Mouse (Mus musculus): ENCODE results near the gene Clspn. TPM values are rescaled to one million over a fixed set of nuclear protein-coding genes. Genes with fewer than 3 reads are reported as not detected.

Gene Clspn
- total RNA-seq (2014; rRNA removed) (0.28 and 0.40 TPM in 2 replicates), polyA plus RNA-seq (2012; rRNA removed) (0.05 and 0.15 TPM in 2 replicates)

DNA sequence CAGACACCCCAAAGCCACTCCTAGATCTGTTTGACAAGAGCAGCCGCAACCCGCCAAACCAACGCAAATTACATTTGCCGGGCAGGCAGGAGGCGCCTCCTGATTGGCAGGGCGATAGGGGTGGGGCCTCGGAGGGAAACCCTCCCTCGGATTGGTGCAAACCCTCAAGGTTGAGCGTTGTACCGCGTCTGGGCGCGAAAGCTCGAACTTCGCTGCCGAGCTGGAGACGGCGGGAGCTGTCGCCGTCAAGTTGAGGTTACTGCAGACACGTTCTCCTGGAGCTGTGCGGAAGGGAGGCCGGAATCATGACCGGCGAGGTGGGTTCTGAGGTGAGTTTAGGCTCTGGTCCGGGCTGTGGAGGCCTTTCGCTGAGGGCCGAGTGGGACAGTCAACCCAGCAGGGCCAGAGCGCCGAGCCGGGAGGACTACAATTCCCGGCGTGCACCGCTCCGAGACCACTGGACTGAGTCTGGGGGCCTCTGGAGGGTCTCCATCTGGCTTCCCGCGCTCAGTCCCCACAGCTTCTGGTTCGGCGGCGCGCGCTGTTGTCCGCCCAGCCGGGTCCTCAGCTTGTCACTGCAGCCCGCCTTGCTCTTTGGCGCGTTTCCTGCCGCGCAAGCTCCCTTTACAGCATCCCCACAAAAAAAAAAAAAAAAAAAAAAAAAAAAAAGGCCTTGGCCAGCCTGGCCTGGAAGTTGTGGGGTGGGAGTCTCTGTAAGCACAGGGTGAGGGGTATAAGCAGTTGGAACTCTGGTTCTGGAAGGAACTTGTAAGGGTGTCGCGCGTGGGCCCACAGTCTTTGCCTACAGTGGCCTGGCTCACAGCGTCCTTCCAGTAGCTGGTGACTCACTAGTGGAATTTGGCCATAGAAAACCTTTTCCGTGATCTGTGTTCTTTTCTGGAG lies at the start of gene Clspn:
Gene Clspn, plus strand, starts transcription at position 127 of the 903 bp plus-strand sequence.
- peak; percentile 62 for DNase-seq (ENCODE audit: extremely low read depth, low read depth, low spot score)
- Histone ChIP-seq H3K79me2 (ENCODE audit: control insufficient read depth, insufficient read depth, low read length) (no peaks in the 10 kb centered on the region), H3K4me1 (ENCODE audit: control insufficient read depth, insufficient read depth, low read length) (no peaks in the 10 kb centered on the region), H3K27me3 (ENCODE audit: control insufficient read depth, insufficient read depth, low read length) (no peaks in the 10 kb centered on the region), H3K27ac (replicated peaks; ENCODE audit: insufficient read depth, low read depth, low read length) (no peak within 1 kb of the TSS), H3K4me3 (ENCODE audit: insufficient read depth, low read depth, low read length) (peak within 1 kb of the TSS; percentile 90), H3K36me3 (ENCODE audit: control insufficient read depth, insufficient read depth, low read length) (no peaks in the 10 kb centered on the region), H3K9ac (ENCODE audit: low read depth, low read length) (peak within 1 kb of the TSS; percentile 61)
- TF ChIP-seq POLR2A (IDR thresholded peaks at IDR 0.05; ENCODE audit: extremely low read depth, insufficient read depth, low read length) (no peak), CTCF (IDR thresholded peaks at IDR 0.05; ENCODE audit: low read depth, low read length) (no peak)
- WGBS = 2% methylated on average over 54 of the region's 54 CpGs

DNA sequence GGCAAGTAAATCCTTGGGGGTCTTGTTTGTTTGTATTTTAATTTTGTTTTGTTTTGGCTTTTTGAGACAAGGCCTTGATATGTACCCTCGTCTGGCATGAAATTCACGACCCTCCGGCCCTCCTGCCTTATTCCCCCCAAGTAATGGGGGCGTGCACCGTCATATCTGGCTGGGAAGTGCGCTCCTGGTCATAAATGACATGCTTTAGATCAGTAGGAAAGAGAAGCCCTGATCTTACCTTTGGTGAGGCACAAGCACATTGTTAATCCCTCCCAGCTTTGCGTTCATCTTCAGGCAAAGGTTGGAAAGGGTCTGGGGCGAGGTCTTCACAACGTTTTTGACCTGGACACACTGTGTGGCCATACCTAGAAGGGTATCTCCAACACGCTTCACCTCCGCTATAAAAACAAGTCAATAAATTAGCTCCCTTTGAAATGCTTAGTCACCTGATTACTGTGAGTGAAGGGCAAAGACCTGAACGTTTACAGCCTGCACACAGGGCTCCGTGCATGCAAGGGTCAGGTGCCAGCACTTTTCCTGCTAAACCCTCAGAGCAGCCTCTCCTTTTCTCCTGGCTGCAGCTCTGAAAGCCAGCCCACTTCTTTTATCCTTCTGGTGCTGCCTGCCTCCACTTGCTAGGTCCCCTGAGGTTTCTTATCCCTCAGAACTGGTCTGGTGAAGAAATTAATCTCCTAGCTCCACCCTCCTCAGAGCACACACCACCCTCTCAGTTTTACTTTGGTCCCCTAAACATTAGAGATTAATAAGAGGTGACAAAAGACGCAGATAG lies 48.4 kb upstream of the Clspn start:
- 84% methylated on average over 14 of the region's 14 CpGs for WGBS
- no peak overlapping the region for H3K9ac ChIP-seq (ENCODE audit: low read depth, low read length)
- H3K36me3 ChIP-seq (ENCODE audit: control insufficient read depth, insufficient read depth, low read length) = peaks cover 18% of the 10 kb centered on the region
- no peak for DNase-seq (ENCODE audit: extremely low read depth, low read depth, low spot score)
- no peak overlapping the region for H3K27ac ChIP-seq (replicated peaks; ENCODE audit: insufficient read depth, low read depth, low read length)
- H3K4me1 ChIP-seq (ENCODE audit: control insufficient read depth, insufficient read depth, low read length) = no peaks in the 10 kb centered on the region
- H3K79me2 ChIP-seq (ENCODE audit: control insufficient read depth, insufficient read depth, low read length) = no peaks in the 10 kb centered on the region
- H3K4me3 ChIP-seq (ENCODE audit: insufficient read depth, low read depth, low read length) = no peak overlapping the region
- H3K27me3 ChIP-seq (ENCODE audit: control insufficient read depth, insufficient read depth, low read length) = no peaks in the 10 kb centered on the region
- TF ChIP-seq POLR2A (IDR thresholded peaks at IDR 0.05; ENCODE audit: extremely low read depth, insufficient read depth, low read length) = no peak
- TF ChIP-seq CTCF (IDR thresholded peaks at IDR 0.05; ENCODE audit: low read depth, low read length) = no peak

DNA sequence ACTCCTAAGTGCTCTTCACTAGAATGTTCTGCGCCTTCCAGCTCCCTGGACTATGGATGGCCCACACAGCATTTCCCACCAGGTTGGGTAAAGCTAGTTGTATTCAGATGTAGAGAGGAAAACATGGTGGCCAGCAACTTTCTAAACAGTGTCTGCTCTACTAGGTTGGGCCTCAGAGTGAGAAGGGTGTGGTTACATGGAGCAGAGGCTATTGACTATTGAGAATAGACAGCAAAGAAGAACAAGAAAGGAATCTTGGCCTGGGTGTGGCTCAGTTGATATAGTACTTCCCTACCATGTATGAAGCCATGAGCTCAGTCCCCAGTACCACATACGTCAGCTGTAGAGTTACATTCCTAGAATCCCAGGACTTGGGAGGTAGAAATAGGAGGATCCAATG lies 47.7 kb upstream of the Clspn start:
- Histone ChIP-seq H3K4me3 (ENCODE audit: insufficient read depth, low read depth, low read length) (no peak overlapping the region), H3K4me1 (ENCODE audit: control insufficient read depth, insufficient read depth, low read length) (no peaks in the 10 kb centered on the region), H3K36me3 (ENCODE audit: control insufficient read depth, insufficient read depth, low read length) (peaks cover 18% of the 10 kb centered on the region), H3K9ac (ENCODE audit: low read depth, low read length) (no peak overlapping the region), H3K27me3 (ENCODE audit: control insufficient read depth, insufficient read depth, low read length) (no peaks in the 10 kb centered on the region), H3K27ac (replicated peaks; ENCODE audit: insufficient read depth, low read depth, low read length) (no peak overlapping the region), H3K79me2 (ENCODE audit: control insufficient read depth, insufficient read depth, low read length) (no peaks in the 10 kb centered on the region)
- 94% methylated on average over 2 of the region's 2 CpGs for WGBS
- TF ChIP-seq CTCF (IDR thresholded peaks at IDR 0.05; ENCODE audit: low read depth, low read length) (no peak), POLR2A (IDR thresholded peaks at IDR 0.05; ENCODE audit: extremely low read depth, insufficient read depth, low read length) (no peak)
- no peak for DNase-seq (ENCODE audit: extremely low read depth, low read depth, low spot score)

DNA sequence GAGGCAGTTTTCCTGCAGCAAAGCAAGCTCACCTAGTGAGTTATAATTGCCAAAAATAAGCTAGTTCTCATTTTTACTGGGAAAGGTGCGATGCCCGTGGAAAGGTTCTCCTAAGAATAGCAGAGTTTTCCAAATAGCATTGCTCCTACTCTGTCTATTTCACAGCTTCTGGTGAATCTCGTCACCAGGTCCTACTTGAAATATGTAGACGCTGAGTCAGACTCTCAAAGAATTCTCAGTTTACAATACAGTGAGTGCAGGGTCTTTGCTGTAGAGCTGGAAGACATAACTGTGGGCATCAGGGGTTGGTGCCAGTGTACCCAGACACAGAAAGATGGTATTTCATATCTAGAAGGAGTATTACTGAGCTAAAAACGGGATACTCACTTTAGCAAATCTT lies 45.7 kb upstream of the Clspn start:
- no peak for DNase-seq (ENCODE audit: extremely low read depth, low read depth, low spot score)
- Histone ChIP-seq H3K36me3 (ENCODE audit: control insufficient read depth, insufficient read depth, low read length) (peaks cover 16% of the 10 kb centered on the region), H3K4me1 (ENCODE audit: control insufficient read depth, insufficient read depth, low read length) (no peaks in the 10 kb centered on the region), H3K79me2 (ENCODE audit: control insufficient read depth, insufficient read depth, low read length) (no peaks in the 10 kb centered on the region), H3K27ac (replicated peaks; ENCODE audit: insufficient read depth, low read depth, low read length) (no peak overlapping the region), H3K9ac (ENCODE audit: low read depth, low read length) (no peak overlapping the region), H3K27me3 (ENCODE audit: control insufficient read depth, insufficient read depth, low read length) (no peaks in the 10 kb centered on the region), H3K4me3 (ENCODE audit: insufficient read depth, low read depth, low read length) (no peak overlapping the region)
- 95% methylated on average over 5 of the region's 5 CpGs for WGBS
- TF ChIP-seq POLR2A (IDR thresholded peaks at IDR 0.05; ENCODE audit: extremely low read depth, insufficient read depth, low read length) (no peak), CTCF (IDR thresholded peaks at IDR 0.05; ENCODE audit: low read depth, low read length) (no peak)

DNA sequence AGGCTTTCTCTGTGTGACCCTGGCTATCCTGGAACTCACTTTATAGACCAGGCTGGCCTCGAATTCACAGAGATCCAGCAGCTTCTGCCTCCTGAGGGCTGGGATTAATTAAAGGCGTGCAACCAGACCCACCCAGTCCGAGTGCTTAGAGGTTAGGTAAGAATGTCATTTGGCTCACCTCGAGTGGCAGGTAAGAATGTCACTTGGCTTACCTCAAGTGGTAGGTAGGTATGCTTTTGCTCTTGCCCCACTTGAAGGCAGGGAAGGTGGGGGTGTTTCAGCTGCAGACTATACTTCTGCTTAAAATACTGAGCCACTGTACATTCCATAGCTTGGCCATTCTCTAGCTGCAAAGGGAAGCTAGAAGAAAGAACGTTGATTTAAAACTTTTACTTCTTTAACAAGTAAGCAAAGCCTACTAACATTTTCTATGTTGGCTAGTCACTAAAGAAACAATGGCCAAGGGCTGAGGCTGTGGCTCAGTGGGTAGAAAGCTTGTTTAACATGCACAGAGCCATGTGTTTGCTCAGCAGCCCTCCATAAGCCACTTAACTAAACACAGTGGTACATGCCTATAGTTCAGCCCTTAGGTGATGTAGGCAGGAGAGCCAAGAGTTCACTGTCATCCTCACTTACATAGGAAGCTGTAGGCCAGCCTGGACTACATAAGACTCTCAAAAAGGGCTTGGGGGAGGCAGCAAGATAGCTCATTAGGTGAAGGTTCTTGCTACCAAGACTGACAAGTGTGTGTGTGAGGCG lies 44.2 kb upstream of the Clspn start:
- 86% methylated on average over 6 of the region's 6 CpGs for WGBS
- H3K27ac ChIP-seq (replicated peaks; ENCODE audit: insufficient read depth, low read depth, low read length) = no peak overlapping the region

More for the DNA sequence above, 44.2 kb upstream of the Clspn start:
- no peak overlapping the region for H3K4me3 ChIP-seq (ENCODE audit: insufficient read depth, low read depth, low read length)
- no peaks in the 10 kb centered on the region for H3K27me3 ChIP-seq (ENCODE audit: control insufficient read depth, insufficient read depth, low read length)
- no peaks in the 10 kb centered on the region for H3K79me2 ChIP-seq (ENCODE audit: control insufficient read depth, insufficient read depth, low read length)
- H3K36me3 ChIP-seq (ENCODE audit: control insufficient read depth, insufficient read depth, low read length) = peaks cover 15% of the 10 kb centered on the region; the same call in 1 of the 2 replicates
- H3K4me1 ChIP-seq (ENCODE audit: control insufficient read depth, insufficient read depth, low read length) = no peaks in the 10 kb centered on the region
- TF ChIP-seq POLR2A (IDR thresholded peaks at IDR 0.05; ENCODE audit: extremely low read depth, insufficient read depth, low read length) = no peak
- H3K9ac ChIP-seq (ENCODE audit: low read depth, low read length) = no peak overlapping the region
- DNase-seq (ENCODE audit: extremely low read depth, low read depth, low spot score) = no peak

All from liver, adult 2 months (tissue).